Mouse (Mus musculus) small intestine, adult 2 months (tissue): ENCODE results near the gene Vmn1r25. TPM values are rescaled to one million over a fixed set of nuclear protein-coding genes. Genes with fewer than 3 reads are reported as not detected.
"Not testable (repeated sequence)": the region's sequence is repeated elsewhere in the genome, so short reads cannot be mapped to it uniquely, and the experiment has no call there.

Source experiments
- H3K27ac ChIP-seq: fragments of 200-500 bp; 2 replicates; pipeline ENCODE4 v1.5.1; 2012; ENCODE audit warnings: low read depth, low read length, control low read depth, inconsistent platforms; ENCODE audit not compliant: insufficient read depth
- H3K27me3 ChIP-seq: fragments of 200-500 bp; 2 replicates; pipeline ENCODE4 v1.6.1; 2012; ENCODE audit warnings: mild to moderate bottlenecking, moderate library complexity, low read length, inconsistent platforms; ENCODE audit not compliant: control insufficient read depth, insufficient read depth
- H3K36me3 ChIP-seq: fragments of 200-500 bp; 2 replicates; pipeline ENCODE4 v1.6.1; 2012; ENCODE audit warnings: mild to moderate bottlenecking, low read length, control low read depth, inconsistent platforms; ENCODE audit not compliant: control insufficient read depth, insufficient read depth
- H3K4me1 ChIP-seq: fragments of 200-500 bp; 2 replicates; pipeline ENCODE4 v1.6.1; 2012; ENCODE audit warnings: low read length, inconsistent platforms, mixed read lengths; ENCODE audit not compliant: control insufficient read depth, insufficient read depth, insufficient read length
- H3K4me3 ChIP-seq: fragments of 200-500 bp; 2 replicates; pipeline ENCODE4 v1.5.1; 2012; ENCODE audit warnings: low read depth, mild to moderate bottlenecking, control low read depth, inconsistent platforms, low read length, moderate library complexity
- CTCF ChIP-seq: fragments of 200-500 bp; IDR thresholded peaks from 2 replicates; pipeline ENCODE4 v1.5.1; 2012; ENCODE audit warnings: low read depth, mild to moderate bottlenecking, control low read depth, inconsistent platforms, low read length, moderate library complexity, mixed read lengths; ENCODE audit not compliant: insufficient replicate concordance, insufficient read length; ENCODE audit errors: extremely low read depth
- POLR2A ChIP-seq: fragments of 200-500 bp; IDR thresholded peaks from 2 replicates; pipeline ENCODE4 v1.6.1; 2012; ENCODE audit warnings: low read depth, mild to moderate bottlenecking, control low read depth, inconsistent platforms, low read length, moderate library complexity
- WGBS: fragments of 180-500 bp; shearing (Covaris S2); methylation state at CpG from one replicate; pipeline ENCODE4 v1.1.7; 2018; 5-methylcytosine and 5-hydroxymethylcytosine counted together
- polyA plus RNA-seq: library from polyadenylated mRNA; depleted of rRNA; stranded (reverse); fragments of >200 nt; gene quantifications from 2 replicates; pipeline ENCODE4 v1.2.3, GENCODE M21; 2012; rRNA removed

The Vmn1r25 gene
- polyA plus RNA-seq = not detected in 2 replicates

DNA sequence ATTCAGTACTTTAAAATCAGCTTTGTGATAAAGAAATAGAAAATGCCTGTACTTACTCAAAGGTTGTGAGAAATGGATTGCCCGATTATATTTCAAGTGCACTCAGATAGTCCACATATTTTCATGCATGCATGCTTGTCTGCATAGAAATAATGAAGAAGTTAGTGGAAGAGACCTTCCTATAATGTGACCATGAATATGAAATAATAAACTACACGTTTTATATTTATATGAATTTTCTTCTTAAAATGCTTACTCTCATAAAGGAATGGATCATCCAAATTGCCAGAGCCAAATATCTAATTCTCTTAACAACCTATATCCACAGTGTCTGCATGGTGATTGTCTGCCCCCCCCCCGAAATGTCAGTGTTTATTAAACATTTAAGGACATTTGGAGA lies at the start of gene Vmn1r25:
TSS of gene Vmn1r25 (minus strand) at position 101 of the 400 bp plus-strand sequence.
- Histone ChIP-seq H3K27me3 (no peaks in the 10 kb centered on the region), H3K4me1 (no peaks in the 10 kb centered on the region), H3K36me3 (no peaks in the 10 kb centered on the region), H3K27ac (no peak within 1 kb of the TSS), H3K4me3 (no peak within 1 kb of the TSS)
- TF ChIP-seq CTCF = no peak
- TF ChIP-seq POLR2A = no peak
- WGBS = 60% methylated on average over 3 of the region's 3 CpGs

DNA sequence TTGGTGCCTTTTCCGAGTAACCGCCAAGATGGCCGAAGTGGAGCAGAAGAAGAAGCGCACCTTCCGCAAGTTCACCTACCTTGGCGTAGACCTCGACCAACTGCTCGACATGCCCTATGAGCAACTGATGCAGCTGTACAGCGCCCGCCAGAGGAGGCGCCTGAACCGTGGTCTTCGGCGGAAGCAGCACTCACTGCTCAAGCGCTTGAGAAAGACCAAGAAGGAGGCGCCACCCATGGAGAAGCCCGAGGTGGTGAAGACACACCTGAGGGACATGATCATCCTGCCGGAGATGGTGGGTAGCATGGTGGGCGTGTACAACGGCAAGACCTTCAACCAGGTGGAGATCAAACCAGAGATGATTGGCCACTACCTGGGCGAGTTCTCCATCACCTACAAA lies 36.9 kb upstream of the Vmn1r25 start:
- not testable (repeated sequence) for H3K36me3 ChIP-seq, H3K27ac ChIP-seq, H3K4me1 ChIP-seq, H3K4me3 ChIP-seq, H3K27me3 ChIP-seq
- 90% methylated on average over 21 of the region's 21 CpGs for WGBS

DNA sequence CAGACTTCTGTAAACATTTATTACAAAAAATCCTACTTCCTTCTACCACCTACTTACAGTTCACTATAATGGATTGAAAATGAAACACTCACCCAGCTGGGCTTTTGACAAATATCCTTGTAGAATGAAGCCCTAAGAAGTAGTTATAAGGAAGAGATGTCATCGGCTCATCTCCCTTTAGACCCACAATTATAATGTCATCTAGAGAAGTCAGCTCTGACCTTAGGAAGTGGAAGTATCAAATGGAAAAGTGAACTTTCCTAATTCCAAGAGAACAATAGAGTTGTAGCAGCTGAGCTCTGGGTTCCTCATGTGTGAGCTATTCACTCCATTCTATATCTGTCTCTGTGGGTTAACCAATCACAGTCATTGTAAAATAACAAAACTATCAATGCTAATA lies 34.4 kb upstream of the Vmn1r25 start, which contains the start of gene Vmn1r26:
TSS of gene Vmn1r26 (minus strand) at position 101 of the 400 bp plus-strand sequence.
- Histone ChIP-seq H3K27ac (no peak within 1 kb of the TSS), H3K4me3 (no peak within 1 kb of the TSS), H3K4me1 (no peaks in the 10 kb centered on the region), H3K36me3 (no peaks in the 10 kb centered on the region), H3K27me3 (no peaks in the 10 kb centered on the region)
- 88% methylated on average over 1 of the region's 1 CpGs for WGBS
- TF ChIP-seq POLR2A = no peak

DNA sequence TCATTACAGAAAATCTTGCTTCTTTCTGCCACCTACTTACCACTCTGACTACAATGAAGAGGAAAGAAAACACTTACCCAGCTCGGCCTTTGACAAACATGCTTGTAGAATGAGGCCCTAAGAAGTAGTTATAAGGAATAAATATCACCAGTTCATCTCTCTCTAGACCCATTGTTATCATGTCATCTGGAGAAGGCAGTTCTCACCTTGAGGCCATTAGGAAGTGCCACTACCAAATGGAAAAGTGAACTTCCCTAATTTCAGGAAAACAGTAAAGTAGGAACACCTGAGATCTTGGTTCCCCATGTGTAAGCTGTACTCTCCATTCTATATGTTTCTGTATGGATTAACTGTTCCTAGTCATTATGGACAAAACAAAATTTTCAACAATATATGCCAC lies 19.2 kb downstream of the Vmn1r25 start, which contains the start of gene Vmn1r24:
TSS of gene Vmn1r24 (minus strand) at position 101 of the 400 bp plus-strand sequence.
- not testable (repeated sequence) for H3K27me3 ChIP-seq, H3K4me1 ChIP-seq, H3K36me3 ChIP-seq, H3K4me3 ChIP-seq, H3K27ac ChIP-seq
- WGBS = 61% methylated on average over 1 of the region's 1 CpGs

Other genes starting within 250 kb of the Vmn1r25 start
- 5.1 and 12.5 TPM in 2 replicates for gene Vopp1, start 155.7 kb downstream of the Vmn1r25 start, polyA plus RNA-seq
- gene Vmn1r21, start 130.5 kb downstream of the Vmn1r25 start, polyA plus RNA-seq = not detected in 2 replicates
- not detected in 2 replicates for gene Vmn1r22, start 72.8 kb downstream of the Vmn1r25 start, polyA plus RNA-seq
- not detected in 2 replicates for gene Vmn1r23, start 54.0 kb downstream of the Vmn1r25 start, polyA plus RNA-seq
- gene Vmn1r24, start 19.3 kb downstream of the Vmn1r25 start, polyA plus RNA-seq = not detected in 2 replicates
- gene Vmn1r26, start 34.3 kb upstream of the Vmn1r25 start, polyA plus RNA-seq = not detected in 2 replicates
- gene Vmn1r27, start 238.0 kb upstream of the Vmn1r25 start, polyA plus RNA-seq = not detected in 2 replicates